Mouse (Mus musculus) limb, embryonic 14.5 days (tissue): Measurements from ENCODE around the gene Hdac4. TPM values are rescaled to one million over a fixed set of nuclear protein-coding genes. Genes with fewer than 3 reads are reported as not detected.

Experiments
- ATAC-seq: fragments of 200-750 bp; cut with Nextera tagmentation; 2 replicates; pipeline ENCODE4 v1.8.0; 2017; ENCODE audit warnings: low read depth, moderate number of reproducible peaks, moderate TSS enrichment; ENCODE audit not compliant: low FRiP score
- DNase-seq: peaks from one replicate; pipeline ENCODE4 v3.0.0-alpha.2; 2015; ENCODE audit warnings: low spot score
- H3K27ac ChIP-seq: fragments of 300-500 bp; sonication (generic); replicated peaks from 2 replicates; pipeline ENCODE4 v1.5.1; 2014; ENCODE audit warnings: low read depth, mild to moderate bottlenecking, low read length, moderate library complexity, mixed read lengths
- H3K27me3 ChIP-seq: fragments of 300-500 bp; sonication (generic); 2 replicates; pipeline ENCODE4 v1.6.1; 2014; ENCODE audit warnings: low read length, mixed read lengths; ENCODE audit not compliant: control insufficient read depth, insufficient read depth
- H3K36me3 ChIP-seq: fragments of 300-500 bp; sonication (generic); 2 replicates; pipeline ENCODE4 v1.6.1; 2014; ENCODE audit warnings: mild to moderate bottlenecking, low read length, moderate library complexity, mixed read lengths; ENCODE audit not compliant: control insufficient read depth, insufficient read depth
- H3K4me1 ChIP-seq: fragments of 300-500 bp; sonication (generic); 2 replicates; pipeline ENCODE4 v1.6.1; 2014; ENCODE audit warnings: antibody characterized with exemption, low read length, mixed read lengths; ENCODE audit not compliant: control insufficient read depth, insufficient read depth
- H3K4me2 ChIP-seq: fragments of 300-500 bp; sonication (generic); replicated peaks from 2 replicates; pipeline ENCODE4 v1.6.1; 2014; ENCODE audit warnings: low read depth, mild to moderate bottlenecking, low read length, moderate library complexity; ENCODE audit not compliant: severe bottlenecking
- H3K4me3 ChIP-seq: fragments of 300-500 bp; sonication (generic); replicated peaks from 2 replicates; pipeline ENCODE4 v1.5.1; 2014; ENCODE audit warnings: low read length
- H3K9ac ChIP-seq: fragments of 300-500 bp; sonication (generic); 2 replicates; pipeline ENCODE4 v1.6.1; 2014; ENCODE audit warnings: mild to moderate bottlenecking, low read depth, low read length, moderate library complexity; ENCODE audit not compliant: severe bottlenecking
- H3K9me3 ChIP-seq: fragments of 300-500 bp; sonication (generic); 2 replicates; pipeline ENCODE4 v1.6.1; 2016; ENCODE audit warnings: low read length; ENCODE audit not compliant: control insufficient read depth
- POLR2A ChIP-seq: fragments of 200-500 bp; IDR thresholded peaks from 2 replicates; pipeline ENCODE4 v1.8.0; 2012; ENCODE audit warnings: inconsistent platforms, mild to moderate bottlenecking, moderate library complexity, borderline replicate concordance; ENCODE audit not compliant: insufficient read depth, insufficient read length; ENCODE audit errors: extremely low read depth
- WGBS: fragments of 180-500 bp; shearing (Covaris S2); extraction: QIAGEN DNeasy Blood & Tissue Kit; methylation state at CpG from one replicate; pipeline ENCODE4 v1.1.7; 2014; 5-methylcytosine and 5-hydroxymethylcytosine counted together
- polyA plus RNA-seq, 2 experiments: library from polyadenylated mRNA; depleted of rRNA in 1 of 2; stranded (reverse) in 1 of 2; unstranded in 1 of 2; fragments of >200 nt; fragmentation: Nextera tagmentation in 1 of 2; extraction: Ambion mirVana in 1 of 2; gene quantifications; 2 replicates each; pipeline versions ENCODE4 v1.2.1 to v1.2.3; 2012 to 2014

Gene Hdac4
- polyA plus RNA-seq, 2 experiments: 15.2 to 25.4 TPM

GRCm38 (mm10) chr1:92112591-92112990, 82.9 kb downstream of the Hdac4 start:
- H3K4me3 ChIP-seq: no peak overlapping the region
- ATAC-seq: no peak
- no peaks in the 10 kb centered on the region for H3K9me3 ChIP-seq
- no peak overlapping the region for H3K27ac ChIP-seq
- TF ChIP-seq POLR2A: no peak
- H3K4me1 ChIP-seq: peaks cover 6% of the 10 kb centered on the region; the same call in 1 of the 2 replicates
- 84% methylated on average over 5 of the region's 5 CpGs for WGBS
- no peak overlapping the region for H3K4me2 ChIP-seq
- no peaks in the 10 kb centered on the region for H3K27me3 ChIP-seq
- no peak for DNase-seq
- no peak overlapping the region for H3K9ac ChIP-seq
- peaks cover 3% of the 10 kb centered on the region; the same call in 1 of the 2 replicates for H3K36me3 ChIP-seq

- H3K27me3 ChIP-seq: no peaks in the 10 kb centered on the region
- WGBS: 61% methylated on average over 2 of the region's 2 CpGs
These were observed 83.9 kb downstream of the Hdac4 start for GRCm38 (mm10) chr1:92111551-92111950.

GRCm38 (mm10) chr1:92111026-92111425, 84.5 kb downstream of the Hdac4 start:
- H3K27me3 ChIP-seq: no peaks in the 10 kb centered on the region
- no peak overlapping the region for H3K4me2 ChIP-seq
- ATAC-seq (no peak), DNase-seq (no peak)
- peaks cover 6% of the 10 kb centered on the region; the same call in 1 of the 2 replicates for H3K4me1 ChIP-seq
- H3K27ac ChIP-seq: no peak overlapping the region
- no peaks in the 10 kb centered on the region for H3K9me3 ChIP-seq
- no peak overlapping the region for H3K9ac ChIP-seq
- WGBS: 95% methylated on average over 1 of the region's 1 CpGs
- no peak overlapping the region for H3K4me3 ChIP-seq
- no peak for TF ChIP-seq POLR2A
- H3K36me3 ChIP-seq: peaks cover 3% of the 10 kb centered on the region; the same call in 1 of the 2 replicates

More at GRCm38 (mm10) chr1:92111551-92111950, 83.9 kb downstream of the Hdac4 start:
- H3K4me3 ChIP-seq: no peak overlapping the region
- TF ChIP-seq POLR2A: no peak
- no peaks in the 10 kb centered on the region for H3K9me3 ChIP-seq
- H3K9ac ChIP-seq: no peak overlapping the region
- DNase-seq: no peak
- no peak for ATAC-seq
- peaks cover 3% of the 10 kb centered on the region; the same call in 1 of the 2 replicates for H3K36me3 ChIP-seq
- no peak overlapping the region for H3K27ac ChIP-seq
- H3K4me1 ChIP-seq: peaks cover 6% of the 10 kb centered on the region; the same call in 1 of the 2 replicates
- no peak overlapping the region for H3K4me2 ChIP-seq

GRCm38 (mm10) chr1:92109221-92109620, 86.3 kb downstream of the Hdac4 start:
- DNase-seq (no peak), ATAC-seq (no peak)
- Histone ChIP-seq H3K36me3 (peaks cover 3% of the 10 kb centered on the region; the same call in 1 of the 2 replicates), H3K27ac (no peak overlapping the region), H3K4me1 (peaks cover 6% of the 10 kb centered on the region; the same call in 1 of the 2 replicates), H3K4me3 (no peak overlapping the region), H3K4me2 (no peak overlapping the region), H3K27me3 (no peaks in the 10 kb centered on the region), H3K9me3 (no peaks in the 10 kb centered on the region), H3K9ac (no peak overlapping the region)
- 69% methylated on average over 1 of the region's 1 CpGs for WGBS
- TF ChIP-seq POLR2A: no peak

- Histone ChIP-seq H3K4me1 (peaks cover 3% of the 10 kb centered on the region; the same call in 1 of the 2 replicates), H3K27ac (no peak overlapping the region), H3K36me3 (peaks cover 3% of the 10 kb centered on the region; the same call in 1 of the 2 replicates), H3K9me3 (no peaks in the 10 kb centered on the region), H3K27me3 (no peaks in the 10 kb centered on the region), H3K4me2 (no peak overlapping the region), H3K4me3 (no peak overlapping the region), H3K9ac (no peak overlapping the region)
- WGBS: 71% methylated on average over 2 of the region's 2 CpGs
- no peak for ATAC-seq
- no peak for TF ChIP-seq POLR2A
- no peak for DNase-seq
These were observed 86.9 kb downstream of the Hdac4 start for GRCm38 (mm10) chr1:92108556-92108955.
